Mouse (Mus musculus): Measurements from ENCODE around the gene Atpaf1.

- TF ChIP-seq EP300 (IDR thresholded peaks at IDR 0.05; ENCODE audit: insufficient read depth, low read depth, low read length) (no peak), CTCF (IDR thresholded peaks at IDR 0.05; ENCODE audit: low read depth, low read length) (no peak), POLR2A (IDR thresholded peaks at IDR 0.05; ENCODE audit: insufficient read depth, low read length) (no peak)
Measured at GRCm38 (mm10) chr4:115839956-115840355, 55.3 kb downstream of the Atpaf1 start.

Data from ES-Bruce4 (cell line).